Mouse (Mus musculus): ENCODE results near the gene Camsap3.

The Camsap3 gene

DNA sequence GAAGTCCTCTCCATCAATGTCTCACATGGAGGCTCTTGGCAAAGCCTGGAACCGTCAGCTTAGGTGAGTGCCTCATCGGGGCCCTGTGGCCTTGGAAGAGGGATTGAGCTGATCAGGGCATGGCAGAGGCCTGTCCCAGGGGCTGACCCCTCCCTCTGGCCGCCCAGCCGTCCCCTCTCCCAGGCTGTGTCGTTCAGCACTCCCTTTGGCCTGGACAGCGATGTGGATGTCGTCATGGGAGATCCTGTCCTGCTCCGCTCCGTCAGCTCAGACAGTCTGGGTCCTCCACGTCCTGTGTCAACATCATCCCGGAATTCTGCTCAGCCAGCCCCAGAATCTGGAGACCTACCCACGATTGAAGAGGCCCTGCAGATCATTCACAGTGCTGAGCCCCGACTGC is 16.3 kb downstream of the Camsap3 start:
- no peak for DNase-seq

DNA sequence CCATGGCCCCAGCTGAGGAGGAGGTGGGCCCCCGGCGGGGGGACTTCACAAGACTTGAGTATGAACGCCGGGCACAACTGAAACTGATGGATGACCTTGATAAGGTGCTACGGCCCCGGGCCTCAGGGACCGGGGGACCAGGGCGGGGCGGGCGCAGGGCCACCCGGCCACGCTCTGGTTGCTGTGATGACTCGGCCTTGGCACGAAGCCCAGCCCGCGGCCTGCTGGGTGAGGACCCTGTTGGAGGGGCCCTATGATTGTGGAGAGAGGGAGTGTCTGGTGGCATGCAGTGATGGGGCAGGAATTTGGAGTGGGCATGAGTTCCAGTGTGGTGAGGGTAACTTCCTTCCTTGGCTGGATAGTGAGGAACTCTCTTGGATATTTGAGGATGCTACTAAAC is 19.5 kb downstream of the Camsap3 start:
- DNase-seq: no peak

DNA sequence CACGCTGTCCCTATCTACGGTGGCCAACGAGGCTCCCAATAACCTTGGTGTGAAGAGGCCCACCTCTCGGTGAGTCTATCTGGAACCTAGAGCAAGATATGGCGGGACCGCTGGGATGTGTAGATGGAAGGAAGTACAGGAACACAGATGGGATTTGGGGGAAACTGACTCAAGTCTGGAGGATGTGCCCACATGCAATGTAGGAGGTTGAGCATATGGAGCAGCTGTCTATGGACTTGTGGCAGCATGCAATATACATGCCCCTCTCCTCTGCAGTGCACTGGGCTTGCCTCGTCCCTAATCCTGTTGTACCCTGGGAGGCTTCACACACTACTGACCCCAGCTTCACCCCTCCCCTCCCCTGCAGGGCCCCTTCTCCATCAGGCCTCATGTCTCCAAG is 20.7 kb downstream of the Camsap3 start:
- DNase-seq: no peak

DNA sequence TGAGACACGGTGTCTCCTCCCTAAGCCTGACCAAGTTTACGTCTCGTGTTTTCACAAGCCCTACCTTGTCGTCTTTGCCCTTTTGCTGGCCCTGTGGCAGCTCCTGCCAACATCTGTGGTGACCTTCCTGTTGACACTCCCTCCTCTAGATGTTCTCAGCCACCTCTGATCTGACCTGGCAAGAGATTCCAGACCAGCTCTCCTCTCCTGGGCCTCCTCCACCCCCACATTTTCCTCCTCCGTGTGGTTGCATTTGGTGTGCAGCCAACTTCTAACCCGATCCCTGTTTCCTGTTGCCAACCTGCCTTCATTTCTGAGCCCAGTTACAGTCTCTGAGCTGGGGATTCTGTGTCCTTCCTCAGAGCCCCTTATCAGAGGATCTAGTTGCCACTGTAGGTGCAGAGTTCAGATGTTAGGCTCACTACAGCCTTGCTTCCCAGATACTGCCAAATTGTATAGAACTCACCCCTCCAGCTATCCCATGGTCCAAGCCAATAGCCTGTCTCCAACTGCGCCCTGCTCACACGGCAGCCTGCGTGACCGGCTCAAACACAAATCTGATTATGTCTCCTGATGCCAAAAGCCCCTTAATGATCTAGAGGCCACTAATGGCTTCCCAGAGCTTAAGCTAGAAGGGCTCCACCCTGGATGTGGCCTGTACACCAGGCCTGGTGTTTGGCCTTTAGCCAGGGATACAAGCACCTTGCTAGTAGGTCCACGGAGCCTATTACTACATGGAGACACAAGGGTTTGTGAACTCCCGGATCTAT is 22.1 kb downstream of the Camsap3 start:
- DNase-seq: no peak

DNA sequence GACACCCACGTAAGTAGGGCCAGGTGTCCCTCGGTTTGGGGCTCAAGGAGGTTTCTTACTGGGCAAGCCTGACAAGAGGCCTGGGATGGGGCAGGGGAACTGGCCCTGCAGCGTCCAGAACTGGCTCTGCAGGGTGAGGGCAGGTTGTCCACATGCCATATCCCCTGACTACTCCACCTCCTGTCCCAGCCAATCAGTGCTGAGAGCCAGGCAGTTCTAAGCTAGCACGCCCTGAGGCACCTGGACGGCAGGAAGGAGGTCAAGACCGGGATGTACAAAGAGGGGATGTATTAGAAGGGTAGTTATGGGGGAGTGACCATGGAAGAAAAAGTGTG is 22.7 kb downstream of the Camsap3 start:
- no peak for DNase-seq

DNA sequence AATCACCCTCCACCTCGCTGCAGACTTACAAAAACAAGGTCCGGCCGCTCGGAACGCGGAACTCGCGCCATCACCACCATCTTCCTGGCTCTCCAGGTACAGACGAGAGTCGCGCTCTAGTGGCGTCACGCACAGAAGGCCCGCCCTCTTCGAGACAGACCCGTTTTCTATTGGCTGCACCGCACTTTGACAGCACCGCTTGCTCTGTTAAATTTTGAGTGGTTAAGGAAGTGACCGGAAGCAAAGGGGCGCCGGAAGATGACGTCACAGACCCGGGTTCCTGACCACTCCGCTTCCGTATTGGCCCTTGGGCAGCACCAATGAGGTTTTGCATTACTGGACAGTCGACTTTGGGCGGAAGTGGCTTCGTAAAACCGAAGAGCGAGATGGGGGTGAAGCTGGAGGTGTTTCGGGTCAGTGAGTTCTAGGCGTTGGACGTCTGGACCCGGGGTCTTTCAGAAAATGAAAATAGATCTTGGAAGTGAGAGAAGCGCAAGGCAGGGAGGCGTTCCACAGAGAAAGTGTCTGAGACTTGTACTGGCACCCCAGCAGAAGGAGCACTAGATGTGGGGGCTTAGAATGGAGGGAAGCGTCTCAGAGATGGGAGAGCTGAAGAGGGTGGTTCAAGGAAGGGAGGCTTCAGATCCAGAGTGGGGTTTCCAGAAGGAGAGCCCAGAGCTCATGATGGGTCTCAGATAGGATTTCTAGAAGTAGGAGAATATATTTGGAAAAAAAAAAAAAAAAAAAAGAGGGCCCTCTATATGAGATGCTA is 34.3 kb downstream of the Camsap3 start, which contains the start of the genes Xab2 and Pet100:
Xab2 (minus strand) TSS at position 118 of the 772 bp plus-strand sequence.
Pet100 (plus strand) TSS at position 350 of the 772 bp plus-strand sequence.
- DNase-seq: peak; percentile 100

DNA sequence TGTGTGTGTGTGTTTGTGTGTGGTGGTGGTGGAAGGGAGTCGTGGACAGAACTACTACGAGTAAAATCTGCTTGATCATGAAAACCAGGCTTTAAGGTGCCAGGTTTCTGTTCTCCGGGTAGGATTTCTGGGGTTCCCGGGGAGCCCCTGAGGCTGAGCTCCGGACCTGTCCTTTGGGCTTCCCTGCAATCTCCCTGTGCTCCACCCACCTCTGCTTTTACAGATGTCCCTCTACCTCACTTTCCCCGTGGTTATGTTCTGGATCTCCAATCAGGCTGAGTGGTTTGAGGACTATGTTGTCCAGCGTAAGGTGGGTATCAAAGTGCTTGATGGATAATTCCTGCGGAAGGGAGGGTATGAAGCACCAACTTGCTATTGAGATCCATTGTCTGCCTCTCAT is 35.0 kb downstream of the Camsap3 start:
- peak; percentile 54 for DNase-seq

DNA sequence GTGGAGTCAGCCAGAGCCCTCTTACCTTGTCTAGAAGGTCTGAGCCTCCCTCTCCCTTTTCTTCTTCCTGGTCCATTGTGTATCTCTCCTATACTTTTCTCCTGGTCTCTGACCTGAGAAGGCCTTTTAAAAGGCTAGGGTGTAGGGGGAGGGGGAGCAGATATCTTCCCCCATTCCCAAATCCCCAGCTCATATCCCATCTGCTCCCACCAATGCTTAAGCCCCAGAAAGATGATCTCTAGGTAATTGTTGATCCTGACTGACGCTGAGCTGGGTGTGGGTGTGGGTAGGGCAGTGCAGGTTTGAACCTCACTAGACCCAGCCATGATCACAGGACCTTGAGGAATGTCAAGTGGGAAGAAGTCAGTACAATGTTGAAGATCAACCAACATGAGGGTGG is 38.4 kb downstream of the Camsap3 start, which contains the start of gene Pcp2:
Pcp2 (minus strand) TSS at position 101 of the 400 bp plus-strand sequence.
- DNase-seq: no peak

DNA sequence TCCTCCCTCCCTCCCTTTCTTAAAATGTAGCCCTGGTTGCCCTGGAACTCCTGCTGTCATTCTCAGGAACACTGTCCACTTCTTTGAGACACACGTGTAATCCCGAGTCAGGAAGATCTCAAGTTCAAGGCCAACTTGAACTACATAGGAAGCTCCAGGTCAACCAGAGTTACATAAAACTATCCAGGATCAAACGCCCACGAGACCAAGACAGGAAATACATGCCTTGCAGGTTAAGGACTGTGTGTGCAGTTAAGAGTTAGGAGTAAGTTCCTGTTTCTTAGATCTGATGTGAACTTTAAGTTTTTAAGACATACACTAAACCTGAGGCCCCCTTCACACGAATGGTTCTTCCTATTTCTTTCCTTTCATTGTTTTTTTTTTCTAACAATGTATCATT is 39.9 kb downstream of the Camsap3 start:
- DNase-seq: no peak

DNA sequence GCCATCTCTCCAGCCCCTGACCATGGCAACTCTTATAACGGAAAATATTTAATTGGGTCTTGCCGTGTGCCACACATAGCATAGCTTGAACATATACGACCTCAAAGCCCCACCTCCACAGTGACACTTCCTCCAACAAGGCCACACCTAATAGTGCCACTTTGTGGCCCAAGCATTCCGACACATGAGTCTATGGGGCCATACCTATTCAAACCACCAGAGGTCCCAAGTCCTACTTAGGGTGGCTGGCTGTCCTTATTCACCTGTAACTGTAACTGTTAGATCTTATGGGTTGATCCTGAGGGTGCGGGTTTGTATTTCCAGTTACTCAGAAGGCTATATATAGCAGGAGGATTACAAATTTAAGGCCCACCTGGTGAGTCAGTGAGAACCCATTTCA is 40.9 kb downstream of the Camsap3 start:
- DNase-seq: no peak

DNA sequence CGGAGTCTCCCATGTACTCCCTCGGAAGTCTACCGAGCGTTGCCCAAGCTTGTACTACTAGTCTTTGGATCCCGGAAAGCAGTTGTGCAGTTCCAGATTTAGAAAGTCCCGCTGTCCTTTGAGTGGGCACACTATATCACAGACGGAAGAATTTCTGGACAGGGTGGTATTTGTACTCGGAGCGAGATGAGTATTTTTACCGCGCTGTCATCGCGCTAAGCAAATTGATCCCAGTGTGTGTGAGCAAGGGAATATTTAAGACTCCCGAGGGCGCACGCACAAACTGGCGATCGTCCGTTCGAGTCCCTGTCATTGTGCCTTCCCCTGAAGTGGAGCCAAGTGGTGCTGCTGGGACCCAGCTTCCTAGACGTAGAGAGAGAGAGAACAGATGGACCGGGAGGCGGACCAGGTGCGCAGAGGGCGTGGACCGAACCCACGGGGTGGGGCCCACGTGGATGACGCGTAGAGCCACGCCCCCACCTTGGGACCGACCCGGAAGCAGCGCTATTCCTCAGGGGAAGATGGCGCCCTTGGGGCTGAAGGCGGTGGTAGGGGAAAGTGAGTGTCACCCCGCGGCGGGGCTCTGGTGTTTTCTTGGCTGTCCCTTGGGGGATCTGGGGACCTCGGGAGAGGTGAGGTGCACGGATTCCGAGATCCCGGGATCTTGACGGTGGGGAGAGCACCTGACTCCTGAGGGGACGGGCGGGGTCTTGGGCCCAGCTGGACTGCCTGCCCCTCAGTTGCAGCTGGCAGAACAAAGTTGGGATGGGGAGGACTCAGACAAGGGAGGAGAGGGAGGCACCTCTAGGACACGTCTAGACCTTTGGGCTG is 43.8 kb downstream of the Camsap3 start, which contains the start of gene Stxbp2:
Stxbp2 (plus strand) TSS at position 309 of the 831 bp plus-strand sequence.
- DNase-seq: peak; percentile 86

DNA sequence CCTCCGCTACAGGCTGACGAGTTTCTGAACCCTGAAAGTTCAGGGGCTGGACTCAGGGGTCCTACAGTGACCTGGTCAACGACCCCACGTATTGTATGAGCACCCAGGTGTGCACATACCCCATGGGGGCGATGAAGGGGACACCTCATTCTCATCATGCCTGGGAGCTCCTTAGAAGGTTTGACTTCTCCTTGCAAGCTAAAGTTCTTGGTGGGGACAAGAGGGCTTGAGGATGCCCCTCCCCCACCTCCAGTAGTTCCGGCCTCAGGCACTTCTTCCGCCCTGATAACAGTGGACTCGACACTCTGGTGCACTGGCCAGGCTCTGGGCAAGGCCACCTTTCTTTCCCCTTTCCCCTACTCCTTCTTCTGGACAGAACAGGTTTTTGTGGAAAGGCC is 44.4 kb downstream of the Camsap3 start:
- peak; percentile 54 for DNase-seq

DNA sequence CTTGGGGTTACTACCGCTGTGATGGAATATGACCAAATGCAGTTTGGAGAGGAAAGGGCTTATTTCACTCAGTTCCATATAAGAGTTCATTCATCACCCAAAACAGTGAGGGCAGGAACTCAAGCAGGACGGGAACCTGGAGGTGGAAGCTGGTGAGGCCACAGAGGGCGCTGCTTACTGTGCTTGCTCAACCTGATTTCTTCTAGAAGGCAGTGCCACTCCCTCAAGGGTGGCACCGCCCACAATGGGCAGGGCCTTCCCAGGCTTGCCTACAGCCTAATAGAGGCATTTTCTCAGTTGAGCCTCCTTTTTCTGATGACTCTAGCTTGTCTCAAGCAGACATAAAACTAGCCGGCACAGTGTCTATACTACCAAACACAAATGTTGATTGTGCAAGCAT is 58.7 kb downstream of the Camsap3 start:
- DNase-seq: peak; percentile 27

DNA sequence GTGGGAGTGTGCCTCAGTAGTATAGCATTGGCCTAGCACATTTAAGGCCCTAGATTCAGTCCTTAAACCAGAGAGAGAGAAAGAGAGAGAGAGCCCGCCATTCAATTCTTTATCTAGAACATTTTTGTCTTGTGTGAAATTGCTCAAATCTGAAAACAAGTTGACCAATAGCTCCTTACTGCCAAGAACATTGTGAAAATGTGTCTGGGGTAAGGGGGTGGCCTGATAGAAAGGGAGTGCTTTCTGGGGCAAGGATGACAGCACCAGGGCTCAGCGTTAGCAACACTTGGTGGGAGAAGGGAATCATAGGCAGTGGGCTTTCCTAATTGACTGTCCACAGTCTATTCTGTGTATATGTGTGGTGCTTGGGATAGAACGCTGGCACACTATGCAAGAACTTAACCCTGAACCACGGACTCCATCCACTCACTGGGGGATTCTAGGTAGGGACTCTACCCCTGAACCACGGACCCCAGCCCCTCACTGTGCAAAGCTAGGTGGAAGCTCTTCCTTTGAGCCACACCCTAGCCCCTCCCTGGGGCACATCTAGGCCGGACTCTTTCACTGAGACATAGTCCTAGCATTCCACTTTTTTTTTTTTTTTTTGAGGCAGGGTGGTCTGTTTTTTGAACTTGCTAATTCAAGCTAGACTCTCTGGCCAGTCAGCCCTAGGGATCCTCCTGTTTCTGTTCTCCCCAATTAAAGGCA is 59.9 kb downstream of the Camsap3 start:
- DNase-seq: no peak

DNA sequence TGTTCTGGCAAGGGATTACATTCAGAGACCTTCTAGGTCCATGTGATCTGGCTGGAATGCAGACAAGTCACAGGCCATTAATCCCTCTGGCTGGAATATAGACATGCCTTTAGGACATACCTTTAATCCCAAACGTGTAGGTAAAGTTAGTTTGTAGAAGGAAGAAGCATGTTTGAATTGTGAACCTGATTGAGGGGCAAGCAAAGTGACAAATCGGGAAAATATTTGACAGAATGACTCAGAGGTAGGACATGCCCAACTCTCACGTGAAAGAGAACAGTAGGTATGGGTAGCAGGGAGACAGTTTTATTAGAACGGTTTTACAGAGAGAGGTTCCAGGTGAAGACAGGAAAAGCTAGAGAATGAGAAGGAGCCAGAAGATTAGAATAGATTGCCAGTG is 60.5 kb downstream of the Camsap3 start:
- DNase-seq: no peak

DNA sequence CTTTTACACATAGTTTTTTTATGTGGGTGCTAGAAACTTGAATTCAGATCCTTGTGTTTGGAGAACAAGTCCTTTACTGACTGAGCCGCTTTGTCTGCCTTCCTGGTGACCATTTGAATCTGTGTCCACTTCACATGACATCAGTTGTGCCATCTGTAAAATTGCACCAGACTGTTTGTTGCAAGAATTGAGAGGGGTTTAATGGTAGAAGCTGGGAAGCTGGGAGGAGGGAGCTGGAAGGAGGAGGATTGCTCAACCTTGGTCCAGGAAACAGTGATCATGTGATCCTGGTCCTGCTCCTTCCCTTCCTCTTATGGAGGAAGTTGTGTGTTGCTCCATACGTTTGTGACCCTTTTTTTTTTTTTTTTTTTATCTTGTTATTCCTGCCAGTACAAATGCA is 61.2 kb downstream of the Camsap3 start:
- DNase-seq: no peak

DNA sequence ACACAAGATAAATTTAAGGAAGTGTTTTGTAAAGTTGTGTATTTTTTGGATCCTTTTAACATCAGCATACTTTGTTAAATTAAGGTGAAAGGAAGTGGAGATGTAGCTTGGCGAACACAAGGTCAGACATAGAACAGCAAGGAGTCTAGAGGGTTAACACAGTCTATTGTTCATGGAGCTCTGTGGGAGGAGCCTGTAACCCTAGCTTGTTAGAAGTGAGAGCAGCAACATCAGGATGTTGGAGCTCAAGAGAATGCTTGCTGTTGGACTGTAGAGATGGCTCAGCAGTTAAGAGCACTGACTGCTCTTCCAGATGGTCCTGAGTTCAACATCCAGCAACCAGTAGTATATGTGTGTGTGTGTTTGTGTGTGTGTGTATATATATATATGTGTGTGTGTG is 61.9 kb downstream of the Camsap3 start:
- no peak for DNase-seq

DNA sequence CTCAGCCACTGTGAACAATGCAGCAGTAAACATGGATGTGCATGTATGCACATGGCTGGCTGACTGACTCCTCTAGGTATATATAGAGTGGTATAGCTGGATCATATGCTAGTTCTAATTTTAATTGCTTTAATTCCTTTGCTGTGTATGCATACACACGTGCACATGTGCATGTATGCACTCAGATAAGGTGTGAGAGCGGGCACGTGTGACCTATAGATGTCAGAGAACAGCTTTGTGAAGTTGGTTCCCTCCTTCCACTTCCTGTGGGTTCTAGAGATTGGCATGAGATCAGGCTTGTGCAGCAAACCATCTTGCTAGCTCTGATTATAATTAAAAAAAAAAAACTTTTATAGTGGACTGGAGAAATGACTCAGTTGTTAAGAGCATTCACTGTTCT is 65.8 kb downstream of the Camsap3 start:
- no peak for DNase-seq

DNA sequence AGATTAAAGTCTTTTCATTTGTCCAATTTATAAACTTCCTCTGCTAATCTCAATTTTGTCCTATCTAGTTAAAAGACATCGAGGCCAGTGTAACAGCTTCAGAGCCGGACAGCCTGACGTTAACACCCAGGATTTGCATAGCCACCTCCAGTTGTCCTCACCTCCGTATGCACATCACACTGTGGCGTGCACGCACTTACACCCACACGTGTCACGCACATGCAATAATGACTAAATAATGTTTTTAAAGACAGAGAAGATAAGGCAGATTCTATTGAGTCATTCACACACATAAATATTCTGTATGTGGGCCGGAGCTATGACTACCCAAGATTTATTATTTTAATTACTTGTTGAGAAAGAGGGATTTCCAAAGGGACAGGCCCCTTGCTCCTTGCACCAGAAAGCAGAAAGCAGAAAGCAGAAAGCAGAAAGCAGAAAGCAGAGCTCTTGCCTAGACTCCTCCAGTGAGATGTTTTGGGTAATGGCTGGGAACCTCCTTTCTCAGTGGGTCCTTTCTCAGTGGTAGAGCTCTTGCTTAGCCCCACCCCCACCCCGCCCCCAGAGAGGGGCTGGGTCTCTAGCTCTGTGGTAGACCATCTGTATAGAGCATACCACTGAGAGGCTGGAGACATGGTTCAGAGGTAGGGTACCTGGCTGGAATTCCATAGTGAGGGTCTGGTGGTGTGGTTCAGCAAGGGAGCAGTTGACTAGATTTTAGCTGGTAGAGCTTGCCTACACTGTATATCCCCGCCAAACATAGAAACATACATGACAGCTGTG is 67.8 kb downstream of the Camsap3 start:
- no peak for DNase-seq

DNA sequence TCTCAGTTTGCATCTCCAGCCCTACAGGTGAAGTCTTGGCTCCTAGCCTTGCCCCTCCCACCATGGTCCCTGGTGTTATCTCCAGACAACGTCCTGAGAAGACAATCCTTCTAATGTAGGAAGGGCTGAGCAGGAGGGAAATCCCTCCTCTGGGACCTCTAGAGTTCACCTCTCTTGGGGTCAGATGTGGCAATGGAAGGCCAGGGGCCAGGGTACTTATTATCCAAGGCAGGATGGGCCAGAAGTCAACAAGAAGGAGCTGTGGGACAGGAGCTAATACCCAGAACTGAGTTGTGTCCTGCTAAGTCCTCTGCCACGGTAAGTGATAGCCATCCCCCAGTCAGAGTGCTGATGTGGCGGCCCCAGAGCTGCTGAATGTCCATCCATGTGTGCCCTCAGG is 68.4 kb downstream of the Camsap3 start, which contains the start of gene Retn:
Retn (plus strand) TSS at position 245 of the 400 bp plus-strand sequence.
- no peak for DNase-seq

DNA sequence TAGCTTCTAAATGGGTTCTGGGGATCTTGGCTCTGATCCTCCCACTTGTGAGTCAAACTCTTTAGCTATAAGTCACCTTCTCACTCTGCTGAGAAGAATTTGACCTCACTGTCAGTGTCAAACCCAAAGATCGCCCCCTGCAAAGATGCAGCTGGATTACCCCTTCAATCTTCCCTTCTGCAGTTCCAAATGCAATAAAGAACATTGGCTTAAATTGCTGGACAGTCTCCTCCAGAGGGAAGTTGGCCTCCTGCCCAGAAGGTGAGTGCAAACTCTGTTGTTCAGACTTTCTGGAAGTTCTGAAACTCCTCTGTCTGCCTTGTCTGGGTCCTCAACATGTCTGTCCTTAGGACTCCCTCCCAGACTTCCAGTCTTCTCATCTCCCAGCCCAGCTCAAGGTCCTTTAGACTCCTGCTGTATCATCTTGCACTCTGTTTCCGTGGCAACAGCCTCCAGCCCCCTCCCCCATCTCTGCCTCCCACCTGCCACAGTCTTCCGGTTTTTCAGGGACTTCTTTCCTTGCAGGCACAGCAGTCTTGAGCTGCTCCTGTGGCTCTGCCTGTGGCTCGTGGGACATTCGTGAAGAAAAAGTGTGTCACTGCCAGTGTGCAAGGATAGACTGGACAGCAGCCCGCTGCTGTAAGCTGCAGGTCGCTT is 69.8 kb downstream of the Camsap3 start:
- DNase-seq: no peak

Data from cerebellum, adult 11-12 months (tissue).